Comparison of ENCODE assay signal across 27 mouse cellular contexts in the genomic region with DNA sequence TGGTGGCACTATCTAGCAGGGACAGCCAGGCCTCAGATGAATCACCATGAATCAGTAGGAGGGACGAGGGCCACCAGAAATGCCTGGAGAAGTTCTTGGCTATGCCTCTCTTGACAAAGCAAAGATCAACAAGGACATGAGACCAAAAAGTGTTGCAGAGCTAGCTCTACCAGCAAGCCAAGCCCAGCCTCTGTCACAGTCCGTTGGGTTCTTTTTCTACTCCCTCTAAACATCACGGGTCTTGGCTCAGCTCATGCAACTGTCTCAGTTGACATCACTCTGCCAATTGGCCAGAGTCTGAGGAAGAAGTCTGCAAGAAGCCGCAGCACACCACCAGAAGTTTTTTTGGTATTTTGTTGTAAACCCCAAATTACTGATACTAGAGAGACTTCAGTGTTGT. TPM values are rescaled to one million over a fixed set of nuclear protein-coding genes. Genes with fewer than 3 reads are reported as not detected.
DNase-seq lines count a peak whose midpoint lies in the region; ATAC-seq and TF ChIP-seq lines count a peak whose summit lies in the region.
"Had no signal": no experiment of that assay in that cellular context is flagged by ENCODE, and none has a peak within 500 bp of the region (broad histone marks: within the 10 kb centered on the region; RNA-seq: fewer than 3 reads in every experiment).

No protein-coding gene starts in this region.

- TF ChIP-seq EP300 in MEL (IDR thresholded peaks at IDR 0.05; ENCODE audit: low read depth in 1 of 2, low read length in 2 of 2), result no peak

- no peaks in the 10 kb centered on the region for H3K79me2 ChIP-seq in MEL (ENCODE audit: control insufficient read depth, insufficient read depth, low read length, poor library complexity)

- H3K27ac ChIP-seq in MEL (ENCODE audit: control insufficient read depth, low read depth, low read length), result no peak overlapping the region
- peak overlapping the region; percentile 66; the same call in 1 of the 2 replicates for H3K27ac ChIP-seq in kidney, postnatal 0 days
- no peak overlapping the region for H3K27ac ChIP-seq in forebrain, embryonic 15.5 days (replicated peaks)
- H3K27ac ChIP-seq: layer of hippocampus, adult 2 months; liver, embryonic 13.5 days; midbrain, embryonic 10.5 days; neural tube, embryonic 13.5 days had no signal

- no peak overlapping the region for H3K9ac ChIP-seq in MEL (ENCODE audit: control insufficient read depth, low read depth, low read length, poor library complexity, severe bottlenecking)
- no peak overlapping the region for H3K9ac ChIP-seq in kidney, postnatal 0 days (ENCODE audit: low read depth, low read length)
- no peak overlapping the region for H3K9ac ChIP-seq in forebrain, embryonic 15.5 days (replicated peaks)
- H3K9ac ChIP-seq: liver, embryonic 13.5 days; neural tube, embryonic 13.5 days had no signal

- intact Hi-C loops in heart, postnatal 25 days (cut with DNase I), result no loop called here

- H3K4me1 ChIP-seq in MEL (ENCODE audit: control insufficient read depth in 1 of 2, insufficient read depth in 2 of 2, low read length in 2 of 2), result peaks cover 0 to 11% of the 10 kb centered on the region in 2 experiments; a peak in 1 of 4 replicates
- H3K4me1 ChIP-seq in kidney, postnatal 0 days (replicated peaks; ENCODE audit: insufficient read depth, low read length), result no peaks in the 10 kb centered on the region
- no peaks in the 10 kb centered on the region for H3K4me1 ChIP-seq in forebrain, embryonic 15.5 days
- H3K4me1 ChIP-seq: midbrain, embryonic 10.5 days; neural tube, embryonic 13.5 days had no signal

- WGBS in kidney, postnatal 0 days, result 30% methylated on average over 4 of the region's 4 CpGs
- WGBS in forebrain, embryonic 15.5 days, result 72% methylated on average over 4 of the region's 4 CpGs

- peaks cover 0 to 2% of the 10 kb centered on the region in 2 experiments; a peak in 1 of 4 replicates for H3K27me3 ChIP-seq in MEL (ENCODE audit: control insufficient read depth in 1 of 2, insufficient read depth in 2 of 2, low read length in 2 of 2)
- no peaks in the 10 kb centered on the region for H3K27me3 ChIP-seq in kidney, postnatal 0 days (ENCODE audit: insufficient read depth, low read length)
- no peaks in the 10 kb centered on the region for H3K27me3 ChIP-seq in forebrain, embryonic 15.5 days
- H3K27me3 ChIP-seq: liver, embryonic 13.5 days; neural tube, embryonic 13.5 days had no signal

- TF ChIP-seq POLR2A in MEL (IDR thresholded peaks at IDR 0.05; ENCODE audit: control insufficient read depth in 1 of 2, insufficient read depth in 1 of 2, low read depth in 1 of 2, low read length in 2 of 2, poor library complexity in 1 of 2), result no peak

- H3K36me3 ChIP-seq in MEL (ENCODE audit: control insufficient read depth in 1 of 2, insufficient read depth in 2 of 2, low read length in 2 of 2), result peaks cover 0 to 2% of the 10 kb centered on the region in 2 experiments; a peak in 1 of 4 replicates
- H3K36me3 ChIP-seq in kidney, postnatal 0 days (ENCODE audit: insufficient read depth, low read length), result no peaks in the 10 kb centered on the region
- H3K36me3 ChIP-seq in forebrain, embryonic 15.5 days, result no peaks in the 10 kb centered on the region
- H3K36me3 ChIP-seq: G1E; liver, embryonic 13.5 days; midbrain, embryonic 10.5 days; neural tube, embryonic 13.5 days had no signal

- DNase-seq in heart, adult 11 months, result peak; percentile 91
- DNase-seq in heart, postnatal 25 days (ENCODE audit: low spot score), result no peak
- DNase-seq in MEL (ENCODE audit: low read depth, low spot score), result peak; percentile 34
- DNase-seq in kidney, adult 11 months, result peak; percentile 86
- DNase-seq in kidney, postnatal 0 days (ENCODE audit: low spot score), result peak; percentile 70
- DNase-seq in natural killer cell, adult 2 months (ENCODE audit: low spot score in 2 of 2), result no peak
- DNase-seq: adrenal gland, postnatal 10 days; cerebellum, adult 2 months; liver, embryonic 13.5 days; right cerebral cortex, postnatal 25 days; thymus, postnatal 36 days had no signal

- no peak for TF ChIP-seq RAD21 in MEL (IDR thresholded peaks at IDR 0.05; ENCODE audit: low read depth, low read length)

- peak; percentile 61 for ATAC-seq in kidney, postnatal 0 days (replicated peaks; ENCODE audit: low FRiP score, low read depth)
- ATAC-seq in forebrain, embryonic 15.5 days (replicated peaks), result no peak
- ATAC-seq in granulocyte monocyte progenitor cell, adult 5-6 weeks (replicated peaks; ENCODE audit: poor library complexity, severe bottlenecking), result no peak
- ATAC-seq: CD4-positive, CD25-positive, alpha-beta regulatory T cell, adult 4 months; inflammation-experienced regulatory T-cells, adult 6 months had no signal

- H3K9me3 ChIP-seq in MEL (replicated peaks; ENCODE audit: insufficient read depth, low read length), result no peaks in the 10 kb centered on the region
- no peaks in the 10 kb centered on the region for H3K9me3 ChIP-seq in kidney, postnatal 0 days (replicated peaks; ENCODE audit: low read length)
- H3K9me3 ChIP-seq in forebrain, embryonic 15.5 days, result no peaks in the 10 kb centered on the region
- H3K9me3 ChIP-seq: G1E; liver, embryonic 13.5 days; midbrain, embryonic 10.5 days; neural tube, embryonic 13.5 days had no signal

- H3K4me2 ChIP-seq in kidney, postnatal 0 days (ENCODE audit: low read length), result no peak overlapping the region
- no peak overlapping the region for H3K4me2 ChIP-seq in forebrain, embryonic 15.5 days (replicated peaks)
- H3K4me2 ChIP-seq: liver, embryonic 13.5 days; neural tube, embryonic 13.5 days had no signal

- TF ChIP-seq CTCF in MEL (IDR thresholded peaks at IDR 0.05 in 2 of 3, conservative IDR thresholded peaks at IDR 0.05 in 1 of 3; ENCODE audit: control insufficient read depth in 1 of 3, insufficient read depth in 1 of 3, low read depth in 2 of 3, low read length in 3 of 3, poor library complexity in 1 of 3, severe bottlenecking in 1 of 3), result no peak
- no peak for TF ChIP-seq CTCF in kidney, postnatal 0 days (IDR thresholded peaks at IDR 0.05; ENCODE audit: low read depth)

- H3K4me3 ChIP-seq in MEL (ENCODE audit: control insufficient read depth in 1 of 2, insufficient read depth in 1 of 2, low read depth in 2 of 2, low read length in 2 of 2), result no peak overlapping the region
- no peak overlapping the region for H3K4me3 ChIP-seq in kidney, postnatal 0 days (replicated peaks; ENCODE audit: low read depth, low read length)
- no peak overlapping the region for H3K4me3 ChIP-seq in forebrain, embryonic 15.5 days
- H3K4me3 ChIP-seq: erythroblast, embryonic 14.5 days; layer of hippocampus, adult 2 months; liver, embryonic 13.5 days; midbrain, embryonic 10.5 days; neural tube, embryonic 13.5 days had no signal

TF ChIP-seq in MEL, 35 proteins besides CTCF, POLR2A, EP300 and RAD21:
- TF ChIP-seq NRF1 (IDR thresholded peaks at IDR 0.05; ENCODE audit: insufficient read depth, low read depth, low read length, poor library complexity, severe bottlenecking), result no peak
- no peak for TF ChIP-seq ETS1 (IDR thresholded peaks at IDR 0.05; ENCODE audit: low read depth, low read length)
- TF ChIP-seq JUND (IDR thresholded peaks at IDR 0.05; ENCODE audit: low read depth, low read length), result no peak
- no peak for TF ChIP-seq E2F4 (IDR thresholded peaks at IDR 0.05; ENCODE audit: borderline replicate concordance, low read depth, low read length)
- no peak for TF ChIP-seq MAX (IDR thresholded peaks at IDR 0.05; ENCODE audit: low read length)
- no peak for TF ChIP-seq ZC3H11A (IDR thresholded peaks at IDR 0.05; ENCODE audit: low read depth, low read length)
- no peak for TF ChIP-seq USF1 (IDR thresholded peaks at IDR 0.05; ENCODE audit: low read depth, low read length)
- TF ChIP-seq HCFC1 (IDR thresholded peaks at IDR 0.05; ENCODE audit: low read depth, low read length), result no peak
- TF ChIP-seq ZKSCAN1 (IDR thresholded peaks at IDR 0.05; ENCODE audit: low read depth, low read length), result no peak
- no peak for TF ChIP-seq SIN3A (IDR thresholded peaks at IDR 0.05; ENCODE audit: low read length)

RNA-seq across cellular contexts. Expression of gene Entpd8, which starts 4.6 kb away (rescaled TPM):
- not detected for total RNA-seq in heart, postnatal 25 days (2021)
- not detected in 2 replicates for total RNA-seq in MEL (2012; rRNA removed)
- not detected for polyA plus RNA-seq in MEL (2012; ENCODE audit: insufficient read depth in 1 of 2, insufficient read length in 2 of 2, low read depth in 1 of 2, low replicate concordance in 2 of 2, missing spikeins in 1 of 2)
- polyA plus RNA-seq in kidney, postnatal 0 days (2015; fragmentation: Nextera tagmentation; extraction: Ambion mirVana), result 6.2 TPM in 2 replicates
- polyA plus RNA-seq in forebrain, embryonic 15.5 days (2015; fragmentation: Nextera tagmentation; extraction: Ambion mirVana), result not detected in 2 replicates
- total RNA-seq in granulocyte monocyte progenitor cell, adult 5-6 weeks (2014; fragmentation: Nextera tagmentation), result not detected in 2 replicates
- total RNA-seq in granulocyte monocyte progenitor cell, adult 5-6 weeks (2017), result not detected in 2 replicates
- total RNA-seq: G1E; heart, adult 18-20 months; layer of hippocampus, adult 2 months; left cerebral cortex, adult 8-10 months; monocyte, adult 5-6 weeks had no signal
- polyA plus RNA-seq: cerebellum, adult 2 months; embryonic facial prominence, embryonic 11.5 days; G1E; heart, embryonic 14.5 days; hindbrain, embryonic 11.5 days; limb, embryonic 11.5 days; midbrain, embryonic 10.5 days; neural tube, embryonic 13.5 days had no signal

RNA-seq across cellular contexts. Expression of gene Noxa1, which starts 19.4 kb away (rescaled TPM):
- not detected for total RNA-seq in heart, postnatal 25 days (2021)
- 0.08 TPM in 1 of 2 replicates, not detected in the other for total RNA-seq in MEL (2012; rRNA removed)
- under 1 TPM in 1 of 2 experiments, not detected in 1; 0.10 TPM for polyA plus RNA-seq in MEL (2012; ENCODE audit: insufficient read depth in 1 of 2, insufficient read length in 2 of 2, low read depth in 1 of 2, low replicate concordance in 2 of 2, missing spikeins in 1 of 2)
- 0.41 and 0.43 TPM in 2 replicates for polyA plus RNA-seq in kidney, postnatal 0 days (2015; fragmentation: Nextera tagmentation; extraction: Ambion mirVana)
- polyA plus RNA-seq in forebrain, embryonic 15.5 days (2015; fragmentation: Nextera tagmentation; extraction: Ambion mirVana), result not detected in 2 replicates
- 1.3 TPM in 1 of 2 replicates, not detected in the other for total RNA-seq in granulocyte monocyte progenitor cell, adult 5-6 weeks (2014; fragmentation: Nextera tagmentation)
- total RNA-seq in granulocyte monocyte progenitor cell, adult 5-6 weeks (2017), result not detected in 2 replicates
- total RNA-seq: adrenal gland, postnatal 10 days; heart, adult 18-20 months; layer of hippocampus, adult 2 months; left cerebral cortex, adult 8-10 months; monocyte, adult 5-6 weeks had no signal
- polyA plus RNA-seq: cerebellum, adult 2 months; embryonic facial prominence, embryonic 11.5 days; heart, embryonic 14.5 days; hindbrain, embryonic 11.5 days; midbrain, embryonic 10.5 days; neural tube, embryonic 13.5 days had no signal

RNA-seq across cellular contexts. Expression of gene Nsmf, which starts 21.4 kb away (rescaled TPM):
- 10 to 100 TPM; 19.8 to 21.2 TPM for total RNA-seq in heart, postnatal 25 days (2021)
- total RNA-seq in MEL (2012; rRNA removed), result 10.9 and 13.3 TPM in 2 replicates
- polyA plus RNA-seq in MEL (2012; ENCODE audit: insufficient read depth in 1 of 2, insufficient read length in 2 of 2, low read depth in 1 of 2, low replicate concordance in 2 of 2, missing spikeins in 1 of 2), result 10 to 100 TPM in 1 of 2 experiments, not detected in 1; 25.8 TPM
- 71.0 and 74.6 TPM in 2 replicates for polyA plus RNA-seq in kidney, postnatal 0 days (2015; fragmentation: Nextera tagmentation; extraction: Ambion mirVana)
- polyA plus RNA-seq in forebrain, embryonic 15.5 days (2015; fragmentation: Nextera tagmentation; extraction: Ambion mirVana), result 194 and 209 TPM in 2 replicates
- total RNA-seq in granulocyte monocyte progenitor cell, adult 5-6 weeks (2014; fragmentation: Nextera tagmentation), result 18.6 and 19.2 TPM in 2 replicates
- total RNA-seq in granulocyte monocyte progenitor cell, adult 5-6 weeks (2017), result 4.2 and 22.6 TPM in 2 replicates

Comparison
In these comparisons a context has a peak if more than half of its experiments do, and no peak if none do; other contexts are left out.
1. DNase-seq: peak in heart, adult 11 months (single experiment), MEL (single experiment), kidney, adult 11 months (single experiment) and kidney, postnatal 0 days (single experiment); none in heart, postnatal 25 days (single experiment) and natural killer cell, adult 2 months (0 of 2).